Mouse (Mus musculus): ENCODE measurements around the gene Samd15. TPM values are rescaled to one million over a fixed set of nuclear protein-coding genes. Genes with fewer than 3 reads are reported as not detected.
"Not testable (repeated sequence)": the region's sequence is repeated elsewhere in the genome, so short reads cannot be mapped to it uniquely, and the experiment has no call there.

The Samd15 gene
- 0.88 and 1.1 TPM in 2 replicates for polyA plus RNA-seq (2014; fragmentation: Nextera tagmentation; extraction: Ambion mirVana)

DNA sequence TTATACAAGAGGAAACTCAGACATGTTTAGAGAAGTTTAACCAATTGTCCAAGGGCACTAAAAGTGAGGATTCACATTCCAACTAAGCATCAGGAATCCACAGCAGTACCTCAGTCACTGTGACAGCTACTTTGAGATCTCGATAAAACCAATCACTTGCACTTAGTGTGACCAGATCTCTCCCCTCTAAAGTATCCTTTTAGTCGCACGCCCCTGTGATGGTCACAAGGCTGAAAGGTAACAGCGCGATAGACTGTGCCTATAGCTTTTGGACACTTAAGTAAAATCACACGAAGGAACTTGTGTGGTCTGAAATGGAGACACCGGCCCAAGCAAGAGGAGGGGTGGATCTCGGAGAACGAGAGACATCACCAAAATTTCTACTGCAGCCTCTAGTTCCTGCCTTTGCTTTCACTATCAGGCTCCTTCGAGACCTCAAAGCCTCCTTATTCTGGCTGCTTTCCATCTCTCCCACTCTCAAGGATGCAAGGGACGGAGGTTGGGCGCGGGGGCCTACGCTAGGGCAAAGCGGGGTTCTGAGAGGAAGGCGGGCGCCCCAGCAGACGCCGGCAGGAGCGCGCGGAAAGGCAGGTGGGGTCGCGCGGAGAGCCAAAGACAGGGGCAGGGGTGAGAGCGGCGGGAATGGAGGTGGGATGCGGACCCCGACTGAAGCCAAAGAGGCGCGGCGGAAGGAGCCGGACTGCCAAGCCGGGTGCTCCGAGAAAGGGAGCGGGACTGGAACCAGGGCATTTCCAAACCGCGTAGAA, at the start of gene Samd15:
TSS of gene Samd15 (plus strand) at position 518 of the 767 bp plus-strand sequence.
- Histone ChIP-seq H3K27ac (replicated peaks; ENCODE audit: low read depth, low read length) (0 out of 2 replicates have a peak within 1 kb of the TSS, but pooled peaks have one; percentile 21), H3K9ac (ENCODE audit: low read length) (peak within 1 kb of the TSS; percentile 87), H3K4me3 (ENCODE audit: low read depth, low read length) (peak within 1 kb of the TSS; percentile 75), H3K36me3 (ENCODE audit: control insufficient read depth, insufficient read depth, low read length) (no peaks in the 10 kb centered on the region), H3K9me3 (ENCODE audit: control insufficient read depth, low read length) (no peaks in the 10 kb centered on the region), H3K4me2 (ENCODE audit: low read depth, severe bottlenecking) (peak within 1 kb of the TSS; percentile 95), H3K27me3 (ENCODE audit: control insufficient read depth, insufficient read depth, low read length) (no peaks in the 10 kb centered on the region), H3K4me1 (ENCODE audit: control insufficient read depth, insufficient read depth, low read length) (no peaks in the 10 kb centered on the region)
- DNase-seq (ENCODE audit: low spot score) (peak; percentile 63), ATAC-seq (ENCODE audit: insufficient number of reproducible peaks, low FRiP score, low TSS enrichment, low read depth) (peak; percentile 41; the same call in 1 of the 2 replicates)
- 2% methylated on average over 28 of the region's 38 CpGs for WGBS

DNA sequence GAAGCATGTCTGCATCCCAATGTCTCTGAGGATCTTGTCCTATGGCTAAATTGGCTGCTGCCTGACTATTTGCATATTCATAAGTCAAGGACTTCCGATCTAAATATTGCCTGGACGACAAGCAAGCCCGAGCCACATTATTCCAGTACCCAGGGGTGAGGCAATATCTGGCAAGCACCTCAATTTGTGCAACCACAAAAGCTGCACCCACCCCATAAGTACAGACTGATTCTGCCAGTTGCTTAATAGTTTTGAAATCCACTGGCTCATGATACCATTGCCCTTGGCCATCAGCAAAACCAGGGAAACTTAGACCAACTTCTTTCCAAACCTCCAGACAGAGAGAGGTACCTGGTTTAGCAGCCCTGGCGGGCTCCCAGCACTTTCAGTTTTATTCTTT, 45.1 kb upstream of the Samd15 start:
- not testable (repeated sequence) for H3K4me3 ChIP-seq (ENCODE audit: low read depth, low read length); H3K4me2 ChIP-seq (ENCODE audit: low read depth, severe bottlenecking); H3K27me3 ChIP-seq (ENCODE audit: control insufficient read depth, insufficient read depth, low read length); H3K27ac ChIP-seq (replicated peaks; ENCODE audit: low read depth, low read length); H3K4me1 ChIP-seq (ENCODE audit: control insufficient read depth, insufficient read depth, low read length); H3K36me3 ChIP-seq (ENCODE audit: control insufficient read depth, insufficient read depth, low read length); H3K9ac ChIP-seq (ENCODE audit: low read length); ATAC-seq (ENCODE audit: insufficient number of reproducible peaks, low FRiP score, low TSS enrichment, low read depth); H3K9me3 ChIP-seq (ENCODE audit: control insufficient read depth, low read length); DNase-seq (ENCODE audit: low spot score)
- 92% methylated on average over 4 of the region's 4 CpGs for WGBS

DNA sequence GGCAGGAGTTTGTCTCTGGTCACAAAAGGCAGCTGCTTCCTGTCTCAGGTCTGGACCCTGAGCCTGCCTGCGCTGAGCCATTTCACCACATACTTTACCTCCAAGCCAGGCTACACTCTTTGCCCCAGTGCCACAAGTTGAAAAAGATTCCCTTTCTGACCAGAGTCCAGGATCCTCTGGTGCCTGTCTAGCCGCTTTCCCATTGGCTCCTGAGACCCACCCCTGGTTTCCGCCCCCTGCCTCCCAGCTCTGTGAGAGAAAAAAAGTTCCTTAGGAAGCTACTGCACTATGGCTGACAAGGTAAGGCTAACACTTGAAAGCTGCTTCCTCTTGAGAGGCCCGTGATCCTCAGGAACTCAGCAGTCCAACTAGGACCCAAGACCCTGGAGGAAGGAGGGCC, 42.2 kb upstream of the Samd15 start:
- no peak for DNase-seq (ENCODE audit: low spot score)
- H3K4me1 ChIP-seq (ENCODE audit: control insufficient read depth, insufficient read depth, low read length) = no peaks in the 10 kb centered on the region
- no peak for ATAC-seq (ENCODE audit: insufficient number of reproducible peaks, low FRiP score, low TSS enrichment, low read depth)
- no peak overlapping the region for H3K27ac ChIP-seq (replicated peaks; ENCODE audit: low read depth, low read length)
- H3K27me3 ChIP-seq (ENCODE audit: control insufficient read depth, insufficient read depth, low read length) = no peaks in the 10 kb centered on the region
- no peak overlapping the region for H3K4me3 ChIP-seq (ENCODE audit: low read depth, low read length)
- no peaks in the 10 kb centered on the region for H3K9me3 ChIP-seq (ENCODE audit: control insufficient read depth, low read length)
- H3K9ac ChIP-seq (ENCODE audit: low read length) = no peak overlapping the region
- no peak overlapping the region for H3K4me2 ChIP-seq (ENCODE audit: low read depth, severe bottlenecking)
- 65% methylated on average over 4 of the region's 4 CpGs for WGBS
- H3K36me3 ChIP-seq (ENCODE audit: control insufficient read depth, insufficient read depth, low read length) = 0 out of 2 replicates have a peak, but pooled peaks cover 2% of the 10 kb centered on the region

DNA sequence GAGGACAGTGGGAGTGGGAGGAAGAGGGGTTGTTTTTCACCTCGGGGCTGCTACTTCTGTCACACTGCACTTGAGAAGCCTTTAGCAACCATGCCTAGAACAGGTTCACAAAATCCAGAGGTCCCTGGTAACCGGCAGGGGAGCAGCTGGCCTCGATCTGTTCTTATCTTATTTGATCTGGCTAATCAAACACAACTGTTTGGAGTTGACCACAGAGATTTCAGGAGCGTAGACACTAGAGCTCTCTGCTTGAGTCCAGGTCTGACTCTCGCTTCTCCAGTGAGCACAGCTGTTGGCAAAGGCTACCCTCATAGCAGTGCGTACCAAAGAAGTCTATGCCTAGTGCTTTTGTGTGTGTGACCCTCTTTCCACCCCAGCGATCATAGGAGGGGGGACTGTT, 41.4 kb upstream of the Samd15 start:
- no peaks in the 10 kb centered on the region for H3K9me3 ChIP-seq (ENCODE audit: control insufficient read depth, low read length)
- no peak overlapping the region for H3K9ac ChIP-seq (ENCODE audit: low read length)
- H3K4me1 ChIP-seq (ENCODE audit: control insufficient read depth, insufficient read depth, low read length) = no peaks in the 10 kb centered on the region
- H3K4me3 ChIP-seq (ENCODE audit: low read depth, low read length) = no peak overlapping the region
- ATAC-seq (ENCODE audit: insufficient number of reproducible peaks, low FRiP score, low TSS enrichment, low read depth) = no peak
- 0 out of 2 replicates have a peak, but pooled peaks cover 2% of the 10 kb centered on the region for H3K36me3 ChIP-seq (ENCODE audit: control insufficient read depth, insufficient read depth, low read length)
- H3K4me2 ChIP-seq (ENCODE audit: low read depth, severe bottlenecking) = no peak overlapping the region
- WGBS = 79% methylated on average over 7 of the region's 7 CpGs
- no peak for DNase-seq (ENCODE audit: low spot score)
- no peak overlapping the region for H3K27ac ChIP-seq (replicated peaks; ENCODE audit: low read depth, low read length)
- no peaks in the 10 kb centered on the region for H3K27me3 ChIP-seq (ENCODE audit: control insufficient read depth, insufficient read depth, low read length)

DNA sequence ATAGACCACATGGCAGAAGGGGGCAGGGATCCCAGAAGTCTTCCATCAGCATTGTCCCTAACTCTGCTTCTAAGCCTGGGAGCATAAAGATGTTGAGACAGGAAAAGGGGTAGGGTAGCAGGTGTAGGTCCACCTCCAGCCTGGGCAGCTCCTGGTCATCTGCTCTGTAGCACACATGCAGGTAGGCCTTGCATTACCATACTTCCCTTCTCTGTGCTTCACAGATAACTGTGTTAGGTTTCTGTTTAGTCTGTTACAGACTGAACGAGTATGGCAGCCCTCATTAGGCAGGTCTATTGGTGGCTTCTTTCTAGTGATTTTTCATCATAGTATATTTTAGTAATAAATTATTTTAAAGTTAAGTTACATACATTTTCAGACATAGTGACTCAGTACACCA, 39.2 kb upstream of the Samd15 start:
- 89% methylated on average over 1 of the region's 1 CpGs for WGBS
- H3K4me2 ChIP-seq (ENCODE audit: low read depth, severe bottlenecking) = no peak overlapping the region
- no peaks in the 10 kb centered on the region for H3K4me1 ChIP-seq (ENCODE audit: control insufficient read depth, insufficient read depth, low read length)
- 0 out of 2 replicates have a peak, but pooled peaks cover 4% of the 10 kb centered on the region for H3K36me3 ChIP-seq (ENCODE audit: control insufficient read depth, insufficient read depth, low read length)
- no peak overlapping the region for H3K9ac ChIP-seq (ENCODE audit: low read length)
- DNase-seq (ENCODE audit: low spot score) (no peak), ATAC-seq (ENCODE audit: insufficient number of reproducible peaks, low FRiP score, low TSS enrichment, low read depth) (no peak)
- no peaks in the 10 kb centered on the region for H3K27me3 ChIP-seq (ENCODE audit: control insufficient read depth, insufficient read depth, low read length)
- no peaks in the 10 kb centered on the region for H3K9me3 ChIP-seq (ENCODE audit: control insufficient read depth, low read length)
- H3K4me3 ChIP-seq (ENCODE audit: low read depth, low read length) = no peak overlapping the region
- no peak overlapping the region for H3K27ac ChIP-seq (replicated peaks; ENCODE audit: low read depth, low read length)

DNA sequence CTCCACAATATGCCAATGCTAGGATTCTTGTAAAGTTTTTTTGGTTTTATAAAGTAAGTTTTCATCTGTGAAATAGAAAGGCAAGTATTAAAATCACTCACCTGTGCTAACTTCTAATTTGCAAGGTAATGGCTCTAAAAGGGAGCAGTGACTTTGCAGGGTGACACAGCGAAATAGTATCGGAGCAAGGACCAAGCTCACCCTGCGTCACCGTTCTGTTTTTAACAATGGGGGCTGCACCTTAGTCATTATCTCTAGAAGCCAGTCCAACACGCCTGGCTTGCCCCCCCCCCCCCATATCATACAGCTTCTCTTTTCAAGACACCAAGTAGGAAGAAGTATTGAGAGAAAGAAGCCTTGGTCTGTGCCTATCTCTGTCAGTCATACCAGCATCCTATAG, 38.7 kb upstream of the Samd15 start:
- WGBS = 91% methylated on average over 5 of the region's 5 CpGs
- no peak overlapping the region for H3K9ac ChIP-seq (ENCODE audit: low read length)
- no peak for DNase-seq (ENCODE audit: low spot score)
- no peak overlapping the region for H3K27ac ChIP-seq (replicated peaks; ENCODE audit: low read depth, low read length)
- no peaks in the 10 kb centered on the region for H3K27me3 ChIP-seq (ENCODE audit: control insufficient read depth, insufficient read depth, low read length)
- H3K4me2 ChIP-seq (ENCODE audit: low read depth, severe bottlenecking) = no peak overlapping the region
- 0 out of 2 replicates have a peak, but pooled peaks cover 4% of the 10 kb centered on the region for H3K36me3 ChIP-seq (ENCODE audit: control insufficient read depth, insufficient read depth, low read length)
- ATAC-seq (ENCODE audit: insufficient number of reproducible peaks, low FRiP score, low TSS enrichment, low read depth) = no peak
- H3K4me1 ChIP-seq (ENCODE audit: control insufficient read depth, insufficient read depth, low read length) = no peaks in the 10 kb centered on the region
- H3K9me3 ChIP-seq (ENCODE audit: control insufficient read depth, low read length) = no peaks in the 10 kb centered on the region
- no peak overlapping the region for H3K4me3 ChIP-seq (ENCODE audit: low read depth, low read length)

DNA sequence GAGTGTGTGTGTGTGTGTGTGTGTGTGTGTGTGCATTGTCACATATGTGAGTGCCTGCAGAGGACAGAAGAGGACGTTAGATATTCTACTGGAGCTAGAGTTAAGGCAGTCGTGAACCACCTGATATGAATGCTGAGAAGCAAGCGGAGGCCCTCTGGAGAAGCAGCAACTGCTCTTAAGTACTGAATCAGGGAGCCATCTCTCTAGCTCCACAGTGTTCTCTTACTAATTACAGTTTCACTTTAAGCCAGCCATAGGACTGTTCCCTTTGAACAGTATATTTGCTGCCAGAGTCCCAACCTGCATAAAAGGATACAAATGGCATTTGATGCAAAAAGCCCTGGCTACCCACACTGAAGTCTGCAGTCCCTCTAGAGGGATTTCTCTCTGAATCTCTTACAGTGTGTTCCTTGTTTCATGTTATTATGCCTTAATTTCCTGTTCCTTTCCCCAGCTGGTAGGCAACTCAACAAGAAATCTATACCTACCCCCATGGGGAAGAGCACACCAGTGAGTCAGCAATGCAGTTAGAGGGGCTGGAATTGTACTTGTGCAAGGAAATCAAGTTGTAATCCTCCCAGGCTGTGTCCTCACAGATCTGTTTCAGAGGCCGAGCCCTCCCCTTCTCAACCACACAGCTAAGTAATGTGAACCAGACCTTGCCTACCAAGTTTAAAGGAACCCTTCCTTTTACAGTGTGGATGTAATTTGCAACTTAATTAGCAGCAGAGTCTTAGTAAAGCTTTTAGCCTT, 24.2 kb upstream of the Samd15 start:
- Histone ChIP-seq H3K36me3 (ENCODE audit: control insufficient read depth, insufficient read depth, low read length) (no peaks in the 10 kb centered on the region; the same call in 1 of the 2 replicates), H3K4me2 (ENCODE audit: low read depth, severe bottlenecking) (no peak overlapping the region; the same call in 1 of the 2 replicates), H3K27ac (replicated peaks; ENCODE audit: low read depth, low read length) (peak overlapping the region; percentile 48; the same call in 1 of the 2 replicates), H3K4me3 (ENCODE audit: low read depth, low read length) (no peak overlapping the region), H3K9ac (ENCODE audit: low read length) (no peak overlapping the region), H3K4me1 (ENCODE audit: control insufficient read depth, insufficient read depth, low read length) (peaks cover 10% of the 10 kb centered on the region), H3K9me3 (ENCODE audit: control insufficient read depth, low read length) (no peaks in the 10 kb centered on the region), H3K27me3 (ENCODE audit: control insufficient read depth, insufficient read depth, low read length) (no peaks in the 10 kb centered on the region)
- DNase-seq (ENCODE audit: low spot score) (peak; percentile 44), ATAC-seq (ENCODE audit: insufficient number of reproducible peaks, low FRiP score, low TSS enrichment, low read depth) (peak; percentile 73)
- 54% methylated on average over 4 of the region's 4 CpGs for WGBS

DNA sequence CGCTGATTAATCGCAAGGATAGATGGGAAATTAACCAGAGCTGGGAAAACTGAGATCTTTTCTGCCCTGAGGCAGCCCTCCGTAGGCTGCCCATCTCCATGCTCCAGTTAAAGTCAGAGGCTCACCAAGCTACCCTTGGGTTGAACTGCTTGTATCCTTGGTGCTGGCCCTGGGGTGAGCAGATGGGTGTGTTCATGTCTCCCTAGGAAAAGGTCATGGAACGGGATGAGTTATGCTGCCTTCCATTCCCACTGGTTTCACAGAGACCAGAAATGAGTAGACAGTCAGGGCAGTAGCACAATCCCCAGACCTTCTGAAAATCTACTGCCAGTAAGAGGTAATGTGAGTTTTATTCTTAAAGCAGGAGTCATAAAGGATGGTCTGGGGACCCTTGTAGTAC, 21.9 kb upstream of the Samd15 start:
- H3K4me3 ChIP-seq (ENCODE audit: low read depth, low read length) = no peak overlapping the region
- DNase-seq (ENCODE audit: low spot score) (no peak), ATAC-seq (ENCODE audit: insufficient number of reproducible peaks, low FRiP score, low TSS enrichment, low read depth) (no peak)
- no peaks in the 10 kb centered on the region for H3K27me3 ChIP-seq (ENCODE audit: control insufficient read depth, insufficient read depth, low read length)
- H3K9ac ChIP-seq (ENCODE audit: low read length) = no peak overlapping the region
- 90% methylated on average over 4 of the region's 4 CpGs for WGBS
- no peaks in the 10 kb centered on the region; the same call in 1 of the 2 replicates for H3K36me3 ChIP-seq (ENCODE audit: control insufficient read depth, insufficient read depth, low read length)
- no peak overlapping the region for H3K4me2 ChIP-seq (ENCODE audit: low read depth, severe bottlenecking)
- no peaks in the 10 kb centered on the region for H3K9me3 ChIP-seq (ENCODE audit: control insufficient read depth, low read length)
- no peak overlapping the region for H3K27ac ChIP-seq (replicated peaks; ENCODE audit: low read depth, low read length)
- H3K4me1 ChIP-seq (ENCODE audit: control insufficient read depth, insufficient read depth, low read length) = peaks cover 10% of the 10 kb centered on the region

Measured in limb, embryonic 11.5 days (tissue).